Mouse (Mus musculus) megakaryocyte, embryonic 14.5 days (primary cell): ENCODE results near the gene Ankrd65. TPM values are rescaled to one million over a fixed set of nuclear protein-coding genes. Genes with fewer than 3 reads are reported as not detected.

ENCODE experiments used
- H3K27me3 ChIP-seq: replicated peaks from 2 replicates; pipeline ENCODE3; 2012; ENCODE audit warnings: inconsistent platforms
- H3K36me3 ChIP-seq: replicated peaks from 2 replicates; pipeline ENCODE3; 2012; ENCODE audit warnings: low read length, inconsistent platforms, mixed read lengths
- H3K4me1 ChIP-seq: 2 replicates; pipeline ENCODE4 v1.6.1; 2012; ENCODE audit warnings: inconsistent platforms
- H3K4me3 ChIP-seq: replicated peaks from 2 replicates; pipeline ENCODE3; 2012; ENCODE audit warnings: moderate library complexity, mild to moderate bottlenecking, inconsistent platforms
- H3K9me3 ChIP-seq: 2 replicates; pipeline ENCODE4 v1.6.1; 2012; ENCODE audit warnings: inconsistent platforms
- FLI1 ChIP-seq: IDR thresholded peaks from 2 replicates; pipeline ENCODE4 v1.6.1; 2012; ENCODE audit warnings: low read length, inconsistent platforms, mixed read lengths
- GATA1 ChIP-seq: IDR thresholded peaks from 3 replicates; pipeline ENCODE4 v1.6.1; 2012; ENCODE audit warnings: mixed read lengths, low read length, inconsistent platforms, borderline replicate concordance
- polyA plus RNA-seq: library from polyadenylated mRNA; stranded (reverse); fragments of >175 nt; gene quantifications from 2 replicates; pipeline ENCODE4 v1.2.3, GENCODE M21; 2012; ENCODE audit warnings: low replicate concordance; ENCODE audit not compliant: insufficient read depth

Ankrd65 gene
- polyA plus RNA-seq, 1 experiment, result not detected

DNA sequence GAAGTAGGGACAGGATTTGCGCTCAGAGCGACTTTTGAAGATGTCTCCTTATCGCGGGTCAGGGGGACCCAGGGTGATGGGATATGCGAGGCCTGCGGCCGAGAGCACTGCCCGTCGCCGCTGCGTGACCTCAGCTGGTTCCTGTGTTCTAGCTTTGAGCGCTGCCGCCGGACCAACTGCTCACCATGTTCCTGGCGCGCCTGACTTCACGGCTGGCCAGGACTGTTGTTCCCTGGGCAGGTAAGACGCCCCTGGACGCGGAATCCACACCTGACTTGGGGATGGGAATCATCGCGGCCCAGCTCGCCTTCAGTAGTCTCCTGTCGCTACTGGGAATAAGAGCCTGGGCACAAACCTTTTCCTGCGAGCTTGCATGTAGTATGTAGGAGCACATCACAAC is 41.6 kb downstream of the Ankrd65 start:
- Histone ChIP-seq H3K4me1 (peaks cover 40% of the 10 kb centered on the region), H3K36me3 (peaks cover 30% of the 10 kb centered on the region), H3K4me3 (peak overlapping the region; percentile 98), H3K27me3 (no peaks in the 10 kb centered on the region), H3K9me3 (no peaks in the 10 kb centered on the region)
- TF ChIP-seq FLI1 (no peak), GATA1 (no peak)

- H3K9me3 ChIP-seq, result no peaks in the 10 kb centered on the region
- no peaks in the 10 kb centered on the region for H3K27me3 ChIP-seq
- H3K4me3 ChIP-seq, result peak overlapping the region; percentile 98
- H3K4me1 ChIP-seq, result peaks cover 45% of the 10 kb centered on the region
- H3K36me3 ChIP-seq, result peaks cover 25% of the 10 kb centered on the region
- TF ChIP-seq FLI1, result no peak
- TF ChIP-seq GATA1, result no peak
These were observed 42.1 kb downstream of the Ankrd65 start for GRCm38 (mm10) chr4:155832321-155832720.

DNA sequence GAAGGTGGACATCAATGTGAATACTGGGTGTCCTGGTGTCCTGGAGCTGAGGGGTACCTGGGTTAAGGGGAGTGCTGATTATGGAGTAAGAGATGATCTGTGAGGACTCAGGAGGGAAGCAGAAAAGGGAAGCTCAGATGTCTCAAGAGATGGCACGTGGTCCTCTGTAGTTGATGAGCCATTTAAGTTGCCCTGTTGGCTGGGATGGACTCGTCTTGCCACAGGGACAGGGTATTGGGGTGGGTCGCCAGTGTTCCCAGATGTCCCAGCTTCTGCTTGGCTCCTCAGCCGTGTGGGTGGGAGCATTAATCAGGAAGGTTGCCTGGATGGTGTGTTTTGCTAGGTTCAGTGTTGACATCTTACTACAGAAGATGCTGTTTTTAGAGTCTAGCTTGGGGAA is 43.0 kb downstream of the Ankrd65 start:
- Histone ChIP-seq H3K27me3 (no peaks in the 10 kb centered on the region), H3K4me1 (peaks cover 54% of the 10 kb centered on the region), H3K4me3 (peak overlapping the region; percentile 53), H3K9me3 (no peaks in the 10 kb centered on the region), H3K36me3 (peaks cover 19% of the 10 kb centered on the region)
- TF ChIP-seq FLI1 (no peak), GATA1 (no peak)

- H3K9me3 ChIP-seq, result no peaks in the 10 kb centered on the region
- peaks cover 16% of the 10 kb centered on the region for H3K36me3 ChIP-seq
- no peak for TF ChIP-seq FLI1
- TF ChIP-seq GATA1, result no peak
- H3K4me1 ChIP-seq, result peaks cover 60% of the 10 kb centered on the region
- H3K4me3 ChIP-seq, result peak overlapping the region; percentile 38
- no peaks in the 10 kb centered on the region for H3K27me3 ChIP-seq
These were observed 43.6 kb downstream of the Ankrd65 start for GRCm38 (mm10) chr4:155833836-155834235.

DNA sequence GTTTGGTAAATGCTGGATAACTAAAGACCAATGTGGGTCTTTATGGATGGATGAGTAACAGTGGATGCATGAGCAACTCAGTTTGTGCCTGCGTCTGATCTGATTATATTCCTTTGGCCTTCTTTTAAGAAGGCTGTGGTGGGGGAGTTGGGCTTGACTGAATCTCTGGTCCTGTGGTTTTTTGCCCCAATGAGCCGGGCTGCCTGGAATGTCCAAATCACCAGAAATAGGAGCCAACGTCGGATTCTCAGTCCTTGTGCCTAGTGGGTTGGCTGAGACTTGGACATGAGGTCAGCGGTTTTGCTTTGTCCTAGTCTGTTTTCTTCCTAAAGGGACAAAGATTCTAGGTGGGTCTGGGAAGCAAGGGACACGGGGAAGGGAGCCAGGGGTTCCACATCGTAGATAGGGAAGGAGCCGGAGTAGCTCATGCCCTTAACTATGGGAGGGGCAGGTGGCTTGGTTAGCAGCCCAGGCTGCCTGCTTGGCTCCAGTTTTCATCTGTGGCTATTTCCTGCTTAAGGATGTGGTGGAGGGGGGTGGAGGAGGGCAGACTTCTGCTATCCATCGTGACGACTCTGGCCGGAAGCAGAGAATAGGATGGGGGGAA is 47.3 kb downstream of the Ankrd65 start:
- H3K9me3 ChIP-seq, result no peaks in the 10 kb centered on the region
- H3K36me3 ChIP-seq, result peaks cover 11% of the 10 kb centered on the region
- peak overlapping the region; percentile 83 for H3K4me3 ChIP-seq
- peaks cover 72% of the 10 kb centered on the region for H3K4me1 ChIP-seq
- peaks cover 30% of the 10 kb centered on the region for H3K27me3 ChIP-seq
- TF ChIP-seq GATA1, result no peak
- TF ChIP-seq FLI1, result no peak

GRCm38 (mm10) chr4:155838187-155839153 is 48.2 kb downstream of the Ankrd65 start:
- peak overlapping the region; percentile 6 for H3K4me3 ChIP-seq
- H3K27me3 ChIP-seq, result peaks cover 39% of the 10 kb centered on the region
- no peaks in the 10 kb centered on the region for H3K9me3 ChIP-seq
- peaks cover 2% of the 10 kb centered on the region for H3K36me3 ChIP-seq
- TF ChIP-seq FLI1 (no peak), GATA1 (no peak)
- H3K4me1 ChIP-seq, result peaks cover 68% of the 10 kb centered on the region

- peak within 1 kb of the TSS; percentile 92 for H3K4me3 ChIP-seq
- TF ChIP-seq GATA1 (no peak), FLI1 (no peak)
- H3K36me3 ChIP-seq, result no peaks in the 10 kb centered on the region
- no peaks in the 10 kb centered on the region for H3K9me3 ChIP-seq
- H3K4me1 ChIP-seq, result peaks cover 59% of the 10 kb centered on the region
- H3K27me3 ChIP-seq, result peaks cover 42% of the 10 kb centered on the region
These were observed 49.3 kb downstream of the Ankrd65 start, which contains the start of gene Mxra8 for GRCm38 (mm10) chr4:155839483-155839910. Gene Mxra8 (plus strand): TSS chr4:155839680.

DNA sequence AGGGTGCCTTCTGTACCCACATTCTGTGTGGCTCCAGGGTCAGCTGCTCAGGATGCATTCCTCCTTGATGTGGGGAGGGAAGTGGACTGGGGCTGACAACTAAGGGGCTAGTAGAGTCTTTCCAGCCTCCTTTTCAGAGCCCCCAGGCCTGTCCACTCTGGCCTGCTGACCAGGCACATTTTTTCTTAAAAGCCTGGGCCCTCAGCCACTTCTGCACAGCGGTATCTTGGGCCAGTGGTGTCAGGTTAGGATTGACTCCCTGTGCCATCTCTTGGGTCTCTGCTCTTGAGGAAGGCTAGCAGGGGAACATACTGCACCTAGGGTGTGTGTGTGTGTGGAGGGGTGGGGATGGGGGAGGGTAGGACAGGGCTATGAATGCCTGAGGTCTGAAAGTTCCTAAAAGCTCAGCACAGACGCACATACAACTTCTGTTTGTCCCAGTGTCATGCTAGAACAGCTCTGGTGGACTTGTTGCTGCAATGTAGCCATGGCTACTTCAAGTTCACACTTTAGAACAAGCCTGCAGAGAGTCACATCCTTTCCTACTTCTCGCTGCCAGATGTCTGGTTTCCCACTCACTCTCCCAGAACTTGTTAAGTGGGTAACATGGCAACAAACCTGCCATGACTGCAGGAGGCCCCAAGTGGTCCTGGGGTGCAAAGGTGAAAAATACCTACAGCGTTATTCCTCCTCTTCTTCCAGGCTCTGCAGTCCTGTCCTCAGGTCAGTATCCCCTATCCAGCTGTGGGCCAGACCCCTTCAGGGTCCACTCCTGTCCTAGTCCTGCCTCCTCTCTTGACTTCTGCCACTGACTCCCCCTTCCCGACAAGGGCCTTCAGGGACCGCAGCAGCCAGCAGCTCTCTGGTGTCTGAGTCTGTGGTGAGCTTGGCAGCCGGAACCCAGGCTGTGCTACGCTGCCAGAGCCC is 50.1 kb downstream of the Ankrd65 start:
- H3K36me3 ChIP-seq, result no peaks in the 10 kb centered on the region
- H3K27me3 ChIP-seq, result peaks cover 42% of the 10 kb centered on the region
- TF ChIP-seq FLI1, result no peak
- no peak for TF ChIP-seq GATA1
- H3K4me3 ChIP-seq, result peak overlapping the region; percentile 92
- peaks cover 59% of the 10 kb centered on the region for H3K4me1 ChIP-seq
- H3K9me3 ChIP-seq, result no peaks in the 10 kb centered on the region

- H3K4me3 ChIP-seq, result peak overlapping the region; percentile 92
- peaks cover 59% of the 10 kb centered on the region for H3K4me1 ChIP-seq
- peaks cover 42% of the 10 kb centered on the region for H3K27me3 ChIP-seq
- no peaks in the 10 kb centered on the region for H3K36me3 ChIP-seq
- no peaks in the 10 kb centered on the region for H3K9me3 ChIP-seq
- no peak for TF ChIP-seq FLI1
- TF ChIP-seq GATA1, result no peak
These were observed 50.8 kb downstream of the Ankrd65 start for GRCm38 (mm10) chr4:155841003-155841454.
